Mouse (Mus musculus) MEL (cell line): ENCODE measurements around the gene Abcb11.

Experiments used
- RAD21 ChIP-seq: IDR thresholded peaks from 2 replicates; pipeline ENCODE4 v1.6.1; 2011; ENCODE audit warnings: mild to moderate bottlenecking, low read depth, low read length, improper control_type of control experiment
- ZNF384 ChIP-seq: IDR thresholded peaks from 2 replicates; pipeline ENCODE4 v1.6.1; 2012; ENCODE audit warnings: low read depth, mild to moderate bottlenecking, inconsistent platforms, low read length, improper control_type of control experiment

GRCm38 (mm10) chr2:69386118-69386871 lies 43.9 kb upstream of the Abcb11 start:
- TF ChIP-seq RAD21, result no peak
- TF ChIP-seq ZNF384, result no peak
